Mouse (Mus musculus) forebrain, embryonic 11.5 days (tissue): ENCODE data around the gene Prr13. TPM values are rescaled to one million over a fixed set of nuclear protein-coding genes. Genes with fewer than 3 reads are reported as not detected.
A peak's percentile ranks its signal among the peaks of the same experiment; 100 is the strongest.

ENCODE experiments used
- ATAC-seq: fragments of 200-750 bp; cut with Nextera tagmentation; replicated peaks from 2 replicates; pipeline ENCODE4 v1.8.0; 2017; ENCODE audit warnings: moderate TSS enrichment; ENCODE audit not compliant: low FRiP score
- DNase-seq: peaks from one replicate; pipeline ENCODE4 v3.0.0-alpha.2; 2017; ENCODE audit warnings: low spot score
- H3K27ac ChIP-seq: fragments of 300-500 bp; sonication (generic); 2 replicates; pipeline ENCODE4 v1.5.1; 2014; ENCODE audit warnings: low read depth, low read length
- H3K27me3 ChIP-seq: fragments of 300-500 bp; sonication (generic); 2 replicates; pipeline ENCODE4 v1.6.1; 2014; ENCODE audit warnings: mild to moderate bottlenecking, low read length, mixed read lengths; ENCODE audit not compliant: control insufficient read depth, insufficient read depth
- H3K36me3 ChIP-seq: fragments of 300-500 bp; sonication (generic); 2 replicates; pipeline ENCODE4 v1.6.1; 2014; ENCODE audit warnings: mild to moderate bottlenecking, low read length, moderate library complexity, mixed read lengths; ENCODE audit not compliant: control insufficient read depth, insufficient read depth
- H3K4me1 ChIP-seq: fragments of 300-500 bp; sonication (generic); replicated peaks from 2 replicates; pipeline ENCODE4 v1.6.1; 2014; ENCODE audit warnings: low read length, mixed read lengths; ENCODE audit not compliant: control insufficient read depth, insufficient read depth
- H3K4me2 ChIP-seq: fragments of 300-500 bp; sonication (generic); 2 replicates; pipeline ENCODE4 v1.6.1; 2014; ENCODE audit warnings: low read depth, mild to moderate bottlenecking, low read length, moderate library complexity, mixed read lengths; ENCODE audit not compliant: severe bottlenecking
- H3K4me3 ChIP-seq: fragments of 300-500 bp; sonication (generic); 2 replicates; pipeline ENCODE4 v1.5.1; 2014; ENCODE audit warnings: low read depth, low read length
- H3K9ac ChIP-seq: fragments of 300-500 bp; sonication (generic); 2 replicates; pipeline ENCODE4 v1.6.1; 2014; ENCODE audit warnings: low read length
- H3K9me3 ChIP-seq: fragments of 300-500 bp; sonication (generic); 2 replicates; pipeline ENCODE4 v1.6.1; 2016; ENCODE audit warnings: low read length, mixed read lengths; ENCODE audit not compliant: control insufficient read depth
- WGBS: fragments of 180-500 bp; shearing (Covaris S2); extraction: QIAGEN DNeasy Blood & Tissue Kit; methylation state at CpG from one replicate; pipeline ENCODE4 v1.1.7; 2014; 5-methylcytosine and 5-hydroxymethylcytosine counted together
- polyA plus RNA-seq: library from polyadenylated mRNA; unstranded; fragments of >200 nt; fragmentation: Nextera tagmentation; extraction: Ambion mirVana; gene quantifications from 2 replicates; pipeline ENCODE4 v1.2.1, GENCODE M21; 2014

Gene Prr13
- polyA plus RNA-seq, 1 experiment from 2014 or later: 97.2 TPM

- peak; percentile 96 for ATAC-seq
- no peaks in the 10 kb centered on the region for H3K9me3 ChIP-seq
- H3K36me3 ChIP-seq: no peaks in the 10 kb centered on the region
- H3K4me1 ChIP-seq: peaks cover 14% of the 10 kb centered on the region
- peak; percentile 98 for DNase-seq
- H3K4me2 ChIP-seq: peak overlapping the region; percentile 84
- peak overlapping the region; percentile 61 for H3K9ac ChIP-seq
- peak overlapping the region; percentile 53 for H3K4me3 ChIP-seq
- H3K27me3 ChIP-seq: no peaks in the 10 kb centered on the region
- peak overlapping the region; percentile 74 for H3K27ac ChIP-seq
- 3% methylated on average over 32 of the region's 34 CpGs for WGBS
Measured at GRCm38 (mm10) chr15:102510590-102511284, 51.9 kb downstream of the Prr13 start.

- H3K4me3 ChIP-seq: no peak overlapping the region
- H3K27ac ChIP-seq: peak overlapping the region; percentile 74
- no peaks in the 10 kb centered on the region for H3K36me3 ChIP-seq
- peak overlapping the region; percentile 35; the same call in 1 of the 2 replicates for H3K9ac ChIP-seq
- peaks cover 19% of the 10 kb centered on the region for H3K4me1 ChIP-seq
- DNase-seq: peak; percentile 67
- ATAC-seq: no peak
- no peaks in the 10 kb centered on the region for H3K27me3 ChIP-seq
- no peaks in the 10 kb centered on the region for H3K9me3 ChIP-seq
- peak overlapping the region; percentile 84 for H3K4me2 ChIP-seq
- 10% methylated on average over 6 of the region's 6 CpGs for WGBS
Measured at GRCm38 (mm10) chr15:102511285-102511833, 52.5 kb downstream of the Prr13 start.

- H3K4me1 ChIP-seq: peaks cover 19% of the 10 kb centered on the region
- no peak overlapping the region for H3K4me3 ChIP-seq
- 0 out of 2 replicates have a peak overlapping the region, but pooled peaks have one; percentile 35 for H3K9ac ChIP-seq
- 29% methylated on average over 5 of the region's 5 CpGs for WGBS
- DNase-seq (no peak), ATAC-seq (no peak)
- no peak overlapping the region; the same call in 1 of the 2 replicates for H3K4me2 ChIP-seq
- H3K36me3 ChIP-seq: no peaks in the 10 kb centered on the region
- H3K9me3 ChIP-seq: no peaks in the 10 kb centered on the region
- H3K27ac ChIP-seq: peak overlapping the region; percentile 74
- no peaks in the 10 kb centered on the region for H3K27me3 ChIP-seq
Measured at GRCm38 (mm10) chr15:102512010-102512409, 53.2 kb downstream of the Prr13 start.

Other genes with a start within 250 kb of the Prr13 start
- 0.76 and 1.1 TPM in 2 replicates for gene Itgb7, start 227.1 kb upstream of the Prr13 start, polyA plus RNA-seq
- gene Rarg, start 201.5 kb upstream of the Prr13 start, polyA plus RNA-seq: 19.3 and 19.7 TPM in 2 replicates
- 0.21 and 0.48 TPM in 2 replicates for gene Gm9918, start 188.5 kb upstream of the Prr13 start, polyA plus RNA-seq
- gene Mfsd5, start 179.6 kb upstream of the Prr13 start, polyA plus RNA-seq: 55.6 and 64.7 TPM in 2 replicates
- gene Espl1, start 162.8 kb upstream of the Prr13 start, polyA plus RNA-seq: 58.3 and 60.3 TPM in 2 replicates
- 357 and 374 TPM in 2 replicates for gene Pfdn5, start 132.9 kb upstream of the Prr13 start, polyA plus RNA-seq
- gene Myg1, start 127.3 kb upstream of the Prr13 start, polyA plus RNA-seq: 113 and 124 TPM in 2 replicates
- 103 and 114 TPM in 2 replicates for gene Aaas, start 108.3 kb upstream of the Prr13 start, polyA plus RNA-seq
- gene Sp7, start 91.8 kb upstream of the Prr13 start, polyA plus RNA-seq: 0.20 and 0.52 TPM in 2 replicates
- gene Sp1, start 52.9 kb upstream of the Prr13 start, polyA plus RNA-seq: 12.2 and 12.5 TPM in 2 replicates
- 1.0 TPM in 1 of 2 replicates, not detected in the other for gene Amhr2, start 13.7 kb upstream of the Prr13 start, polyA plus RNA-seq
- gene Pcbp2, start 11.5 kb downstream of the Prr13 start, polyA plus RNA-seq: 236 and 247 TPM in 2 replicates
- 15.6 TPM in 1 of 2 replicates, not detected in the other for gene Gm10337, start 44.7 kb downstream of the Prr13 start, polyA plus RNA-seq
- gene Map3k12, start 58.0 kb downstream of the Prr13 start, polyA plus RNA-seq: 25.4 and 28.4 TPM in 2 replicates
- 98.9 and 109 TPM in 2 replicates for gene Tarbp2, start 59.2 kb downstream of the Prr13 start, polyA plus RNA-seq
- 0.80 and 2.1 TPM in 2 replicates for gene Npff, start 65.9 kb downstream of the Prr13 start, polyA plus RNA-seq
- gene Gm28047, start 166.0 kb downstream of the Prr13 start, polyA plus RNA-seq: 0.37 TPM in 1 of 2 replicates, not detected in the other
- gene Atf7, start 166.4 kb downstream of the Prr13 start, polyA plus RNA-seq: 15.1 and 15.5 TPM in 2 replicates
- gene Atp5g2, start 213.3 kb downstream of the Prr13 start, polyA plus RNA-seq: 52.7 and 58.4 TPM in 2 replicates